32 mouse cellular contexts compared by ENCODE assay signal in genomic region chr5:9092716-9093115, GRCm38 (mm10).
"Had no signal": no experiment of that assay in that cellular context is flagged by ENCODE, and none has a peak within 500 bp of the region (broad histone marks: within the 10 kb centered on the region; RNA-seq: fewer than 3 reads in every experiment).

No protein-coding gene starts in this region.

- H3K36me3 ChIP-seq: limb, embryonic 10.5 days; limb, embryonic 12.5 days; limb, embryonic 13.5 days; limb, embryonic 15.5 days; liver, embryonic 12.5 days; liver, embryonic 13.5 days; liver, embryonic 15.5 days; lung, embryonic 15.5 days; midbrain, embryonic 10.5 days; midbrain, embryonic 12.5 days; midbrain, embryonic 13.5 days; midbrain, embryonic 15.5 days; neural tube, embryonic 12.5 days had no signal

- ATAC-seq: liver, embryonic 12.5 days; liver, postnatal 0 days; lung, postnatal 0 days; midbrain, embryonic 13.5 days; midbrain, embryonic 15.5 days; midbrain, embryonic 16.5 days had no signal

- H3K27ac ChIP-seq: limb, embryonic 10.5 days; limb, embryonic 12.5 days; limb, embryonic 13.5 days; limb, embryonic 15.5 days; liver, embryonic 12.5 days; liver, embryonic 13.5 days; liver, embryonic 14.5 days; liver, embryonic 15.5 days; lung, embryonic 15.5 days; macrophage; midbrain, embryonic 10.5 days; midbrain, embryonic 12.5 days; midbrain, embryonic 13.5 days; midbrain, embryonic 15.5 days; neural tube, embryonic 12.5 days had no signal

- H3K9me3 ChIP-seq: limb, embryonic 10.5 days; limb, embryonic 15.5 days; liver, embryonic 15.5 days; lung, embryonic 15.5 days; midbrain, embryonic 12.5 days; midbrain, embryonic 15.5 days had no signal

- H3K9ac ChIP-seq: limb, embryonic 12.5 days; limb, embryonic 13.5 days; limb, embryonic 15.5 days; liver, embryonic 12.5 days; liver, embryonic 13.5 days; liver, embryonic 14.5 days; liver, embryonic 15.5 days; liver, postnatal 0 days; lung, embryonic 14.5 days; lung, embryonic 15.5 days; midbrain, embryonic 12.5 days; midbrain, embryonic 13.5 days; midbrain, embryonic 15.5 days; neural tube, embryonic 12.5 days had no signal

- H3K4me1 ChIP-seq: limb, embryonic 10.5 days; limb, embryonic 12.5 days; limb, embryonic 15.5 days; liver, embryonic 12.5 days; liver, embryonic 13.5 days; liver, embryonic 15.5 days; lung, embryonic 15.5 days; midbrain, embryonic 10.5 days; midbrain, embryonic 12.5 days; midbrain, embryonic 13.5 days; midbrain, embryonic 15.5 days; neural tube, embryonic 12.5 days had no signal

- DNase-seq: left cerebral cortex, postnatal 4 days; liver; liver, embryonic 13.5 days; liver, postnatal 0 days; lung, adult 18-20 months; lung, adult 2 months; lung, embryonic 14.5 days; lung, postnatal 10 days; lung, postnatal 14 days; lung, postnatal 36 days; lung, postnatal 4 days; midbrain, embryonic 14.5 days had no signal

- H3K4me2 ChIP-seq: limb, embryonic 12.5 days; limb, embryonic 13.5 days; limb, embryonic 15.5 days; liver, embryonic 11.5 days; liver, embryonic 12.5 days; liver, embryonic 13.5 days; liver, embryonic 15.5 days; lung, embryonic 14.5 days; lung, embryonic 15.5 days; midbrain, embryonic 11.5 days; midbrain, embryonic 12.5 days; midbrain, embryonic 13.5 days; midbrain, embryonic 15.5 days; neural tube, embryonic 12.5 days had no signal

- H3K27me3 ChIP-seq: limb, embryonic 12.5 days; limb, embryonic 13.5 days; limb, embryonic 15.5 days; liver, embryonic 12.5 days; liver, embryonic 13.5 days; liver, embryonic 15.5 days; lung, embryonic 15.5 days; midbrain, embryonic 13.5 days; midbrain, embryonic 15.5 days; neural tube, embryonic 12.5 days had no signal

- H3K4me3 ChIP-seq: limb, embryonic 10.5 days; limb, embryonic 12.5 days; limb, embryonic 13.5 days; limb, embryonic 15.5 days; liver, embryonic 12.5 days; liver, embryonic 13.5 days; liver, embryonic 15.5 days; lung, embryonic 15.5 days; megakaryocyte, embryonic 14.5 days; midbrain, embryonic 10.5 days; midbrain, embryonic 12.5 days; midbrain, embryonic 13.5 days; midbrain, embryonic 15.5 days; myocyte; neural tube, embryonic 12.5 days had no signal
